Mouse (Mus musculus): ENCODE measurements around the gene Ankrd11. TPM values are rescaled to one million over a fixed set of nuclear protein-coding genes. Genes with fewer than 3 reads are reported as not detected.

The Ankrd11 gene
- polyA plus RNA-seq, 1 experiment: 79.2 TPM

DNA sequence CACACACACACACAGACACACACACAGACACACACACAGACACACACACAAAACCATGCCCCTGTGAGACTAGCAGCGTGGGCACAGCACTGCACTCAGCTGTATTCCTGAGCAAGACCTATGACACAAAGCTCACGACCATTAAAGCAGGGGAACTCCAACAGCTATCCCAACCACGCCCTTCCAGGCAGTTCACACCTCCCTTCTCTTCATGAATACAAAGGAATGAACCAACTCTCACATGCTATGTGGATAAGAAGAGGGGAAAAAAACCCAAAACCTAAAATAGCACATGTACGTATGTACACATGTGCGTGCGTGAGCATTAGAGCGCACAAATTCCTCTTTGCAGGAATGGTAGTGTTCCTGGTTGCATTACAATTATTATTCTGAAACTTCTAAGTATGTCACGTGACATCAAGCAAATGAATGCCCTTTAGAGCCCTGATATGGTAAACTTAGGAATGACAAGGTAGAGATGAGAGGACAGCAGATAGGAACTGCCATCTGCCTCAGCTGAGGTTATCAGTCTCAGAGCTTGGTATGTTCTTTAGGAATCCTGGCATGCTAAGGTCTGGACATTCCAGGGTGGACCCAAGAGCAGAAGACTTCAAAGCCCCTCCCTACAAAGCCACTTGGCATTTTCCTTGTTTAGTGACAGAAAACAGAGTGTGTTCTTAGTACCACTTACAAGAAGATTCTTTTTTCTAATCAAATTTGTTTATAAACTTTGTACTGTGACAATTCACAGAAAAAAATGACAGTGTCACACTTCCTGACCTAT, 115.9 kb downstream of the Ankrd11 start:
- Histone ChIP-seq H3K27ac (ENCODE audit: insufficient read depth, low read depth, low read length) (no peak overlapping the region), H3K4me1 (ENCODE audit: control insufficient read depth, insufficient read depth, low read length) (peaks cover 71% of the 10 kb centered on the region), H3K4me3 (ENCODE audit: insufficient read depth, low read length) (no peak overlapping the region)
- TF ChIP-seq CTCF (IDR thresholded peaks at IDR 0.05; ENCODE audit: low read depth, low read length) (no peak), POLR2A (IDR thresholded peaks at IDR 0.05; ENCODE audit: borderline replicate concordance, low read depth, low read length) (no peak)

DNA sequence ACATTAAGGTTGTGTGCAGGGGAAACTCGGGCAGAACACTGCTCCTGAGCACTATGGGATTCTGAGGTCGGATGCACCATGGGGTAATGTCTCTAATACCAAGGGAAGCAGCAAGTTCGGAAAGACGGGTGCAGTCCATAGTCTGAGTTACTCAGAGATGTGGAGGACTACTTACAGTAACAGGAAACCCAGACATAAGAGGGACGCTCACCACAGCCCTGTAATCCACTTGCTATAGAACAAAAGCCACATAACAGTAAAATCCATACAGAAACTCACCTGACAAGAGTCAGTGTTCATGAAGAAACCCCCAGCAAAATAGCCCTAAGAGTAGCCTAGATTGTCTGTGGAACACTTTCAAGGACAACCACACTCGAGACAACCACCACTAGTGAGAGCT, 118.0 kb downstream of the Ankrd11 start:
- peak overlapping the region; percentile 77 for H3K27ac ChIP-seq (ENCODE audit: insufficient read depth, low read depth, low read length)
- H3K4me3 ChIP-seq (ENCODE audit: insufficient read depth, low read length): no peak overlapping the region

DNA sequence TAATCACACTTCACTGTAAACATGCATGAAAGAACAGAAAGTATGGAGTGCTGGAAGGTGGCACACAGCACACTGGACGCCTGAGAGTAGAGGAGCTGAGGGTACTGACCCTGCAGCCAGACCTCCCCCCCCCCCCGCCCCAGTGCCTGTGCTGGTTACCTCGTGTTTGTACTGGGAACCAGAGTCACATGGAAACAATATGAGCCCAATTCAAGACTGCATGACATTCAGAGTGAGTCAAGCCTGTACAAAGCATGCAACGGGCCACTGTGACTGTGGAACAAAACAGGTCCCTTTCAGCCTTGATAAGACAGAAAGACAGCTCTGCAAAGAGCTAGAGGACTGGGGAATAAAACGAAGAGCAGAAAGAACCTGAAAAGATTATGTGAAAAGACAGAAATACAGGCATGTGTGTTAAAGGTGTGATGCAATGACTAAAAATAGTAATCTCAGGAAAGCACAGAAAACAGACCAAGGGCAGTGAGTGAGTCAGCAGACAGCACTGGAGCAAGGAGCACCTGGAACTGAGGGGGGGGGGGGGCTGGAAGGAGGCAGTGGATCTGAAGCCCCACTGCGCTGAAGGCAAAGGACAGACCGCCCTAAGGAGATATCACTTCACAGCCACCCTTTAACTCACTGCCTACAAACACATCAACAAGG, 118.5 kb downstream of the Ankrd11 start:
- TF ChIP-seq POLR2A (IDR thresholded peaks at IDR 0.05; ENCODE audit: borderline replicate concordance, low read depth, low read length) (no peak), CTCF (IDR thresholded peaks at IDR 0.05; ENCODE audit: low read depth, low read length) (no peak)
- H3K27ac ChIP-seq (ENCODE audit: insufficient read depth, low read depth, low read length): peak overlapping the region; percentile 77
- peak overlapping the region; percentile 29; the same call in 1 of the 2 replicates for H3K4me3 ChIP-seq (ENCODE audit: insufficient read depth, low read length)
- peaks cover 67% of the 10 kb centered on the region for H3K4me1 ChIP-seq (ENCODE audit: control insufficient read depth, insufficient read depth, low read length)

More for the DNA sequence above, 118.0 kb downstream of the Ankrd11 start:
- H3K4me1 ChIP-seq (ENCODE audit: control insufficient read depth, insufficient read depth, low read length): peaks cover 65% of the 10 kb centered on the region
- no peak for TF ChIP-seq CTCF (IDR thresholded peaks at IDR 0.05; ENCODE audit: low read depth, low read length)
- TF ChIP-seq POLR2A (IDR thresholded peaks at IDR 0.05; ENCODE audit: borderline replicate concordance, low read depth, low read length): no peak

DNA sequence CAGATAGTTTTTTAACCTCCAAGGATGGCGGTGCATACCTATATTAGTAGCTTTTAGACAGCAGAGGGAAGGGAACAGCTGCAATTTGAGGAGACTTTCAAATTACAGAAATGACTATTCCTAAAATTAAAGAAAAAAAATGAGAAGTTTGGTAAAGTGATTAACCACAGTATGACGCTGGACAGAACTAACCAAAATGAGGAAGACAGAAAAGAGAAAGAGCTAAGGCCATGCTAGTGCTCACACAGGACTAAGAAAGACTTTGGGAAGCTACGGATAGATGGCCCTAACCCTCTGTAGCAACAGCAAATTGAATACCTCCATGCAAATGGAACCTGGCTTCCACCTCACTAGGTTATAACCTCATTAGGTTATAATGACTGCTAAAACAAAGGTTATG, 119.1 kb downstream of the Ankrd11 start:
- Histone ChIP-seq H3K27ac (ENCODE audit: insufficient read depth, low read depth, low read length) (peak overlapping the region; percentile 77), H3K4me1 (ENCODE audit: control insufficient read depth, insufficient read depth, low read length) (peaks cover 66% of the 10 kb centered on the region), H3K4me3 (ENCODE audit: insufficient read depth, low read length) (no peak overlapping the region)
- TF ChIP-seq CTCF (IDR thresholded peaks at IDR 0.05; ENCODE audit: low read depth, low read length) (no peak), POLR2A (IDR thresholded peaks at IDR 0.05; ENCODE audit: borderline replicate concordance, low read depth, low read length) (no peak)

- TF ChIP-seq POLR2A (IDR thresholded peaks at IDR 0.05; ENCODE audit: borderline replicate concordance, low read depth, low read length) (no peak), CTCF (IDR thresholded peaks at IDR 0.05; ENCODE audit: low read depth, low read length) (no peak)
- H3K4me1 ChIP-seq (ENCODE audit: control insufficient read depth, insufficient read depth, low read length): peaks cover 70% of the 10 kb centered on the region
- H3K4me3 ChIP-seq (ENCODE audit: insufficient read depth, low read length): no peak overlapping the region
- no peak overlapping the region for H3K27ac ChIP-seq (ENCODE audit: insufficient read depth, low read depth, low read length)
Observed at GRCm38 (mm10) chr8:122920890-122921289, 121.2 kb downstream of the Ankrd11 start.

DNA sequence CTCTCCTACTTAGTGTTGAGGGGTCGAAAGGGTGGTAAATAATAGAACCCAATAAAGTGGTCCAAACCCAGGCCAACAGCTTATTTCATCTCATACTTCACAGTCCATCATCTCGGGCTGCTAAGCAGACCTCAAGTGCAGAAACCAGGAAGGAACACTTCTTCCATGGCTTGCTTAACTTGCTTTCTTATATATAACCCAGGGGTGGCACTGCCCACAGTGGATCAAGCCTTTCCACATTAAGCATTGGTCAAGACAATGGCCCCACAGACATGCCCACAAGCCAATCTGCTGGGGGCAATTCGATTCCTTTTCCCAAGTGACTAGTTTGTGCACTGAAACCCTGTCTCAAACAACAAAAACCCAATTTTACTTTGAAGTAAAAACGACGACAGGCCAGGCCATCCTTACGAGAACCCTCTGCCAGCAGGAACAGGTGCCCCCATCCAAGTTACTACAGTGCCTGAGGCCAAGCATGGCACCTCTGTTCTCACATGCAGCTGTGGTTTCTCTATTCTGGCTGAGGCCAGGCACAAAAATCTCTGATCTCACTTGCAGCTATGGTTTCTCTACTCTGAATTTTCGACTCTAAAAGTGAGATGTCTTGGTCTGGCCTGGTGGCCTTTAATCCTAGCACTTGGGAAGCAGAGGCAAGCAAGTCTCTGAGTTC, 123.5 kb downstream of the Ankrd11 start:
- Histone ChIP-seq H3K4me1 (ENCODE audit: control insufficient read depth, insufficient read depth, low read length) (peaks cover 69% of the 10 kb centered on the region), H3K27ac (ENCODE audit: insufficient read depth, low read depth, low read length) (no peak overlapping the region), H3K4me3 (ENCODE audit: insufficient read depth, low read length) (no peak overlapping the region)
- TF ChIP-seq POLR2A (IDR thresholded peaks at IDR 0.05; ENCODE audit: borderline replicate concordance, low read depth, low read length) (no peak), CTCF (IDR thresholded peaks at IDR 0.05; ENCODE audit: low read depth, low read length) (no peak)

DNA sequence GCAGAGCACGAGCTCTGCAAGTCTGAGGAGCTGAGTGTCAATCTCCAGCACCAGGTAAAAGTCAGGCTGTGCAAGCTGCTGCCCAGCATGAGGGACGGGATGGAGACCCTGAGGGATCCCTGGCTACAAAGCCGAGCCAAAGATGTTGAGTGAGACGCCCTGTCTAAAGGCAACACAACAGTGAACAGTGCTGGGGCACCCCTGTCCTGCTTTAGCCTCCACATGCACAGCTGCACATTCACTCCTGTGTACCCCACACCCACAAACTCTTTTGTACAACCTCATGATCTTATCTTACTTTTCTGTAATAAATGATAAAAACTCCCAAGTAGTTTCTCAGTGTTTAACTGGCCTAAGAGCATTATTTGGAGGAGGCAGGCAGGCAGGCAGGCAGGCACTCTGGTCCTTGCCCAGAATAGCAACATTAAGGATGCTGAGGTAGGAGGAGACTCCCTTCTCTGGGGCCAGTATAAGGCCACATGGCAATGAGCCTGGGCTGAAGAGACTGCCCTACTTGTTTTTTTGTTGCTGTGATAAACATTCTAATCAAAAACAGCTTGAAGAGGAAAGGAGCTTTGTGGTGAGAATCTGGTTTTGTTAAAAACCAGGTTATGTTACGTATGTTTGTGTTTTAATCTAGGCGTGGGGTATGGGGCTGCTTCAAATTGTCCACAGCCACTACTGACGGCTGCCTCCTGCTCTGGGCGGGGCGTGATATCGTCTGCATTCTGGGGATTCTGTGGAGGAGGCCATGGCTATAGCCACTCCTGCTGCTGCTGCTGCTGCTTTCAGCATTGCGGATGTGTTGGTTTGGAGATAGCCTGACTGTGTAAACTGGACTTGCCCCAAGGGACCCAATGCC, 124.3 kb downstream of the Ankrd11 start:
- H3K27ac ChIP-seq (ENCODE audit: insufficient read depth, low read depth, low read length): no peak overlapping the region
- H3K4me1 ChIP-seq (ENCODE audit: control insufficient read depth, insufficient read depth, low read length): peaks cover 72% of the 10 kb centered on the region
- TF ChIP-seq CTCF (IDR thresholded peaks at IDR 0.05; ENCODE audit: low read depth, low read length) (no peak), POLR2A (IDR thresholded peaks at IDR 0.05; ENCODE audit: borderline replicate concordance, low read depth, low read length) (no peak)
- H3K4me3 ChIP-seq (ENCODE audit: insufficient read depth, low read length): no peak overlapping the region

GRCm38 (mm10) chr8:122916766-122917165, 125.3 kb downstream of the Ankrd11 start:
- Histone ChIP-seq H3K27ac (ENCODE audit: insufficient read depth, low read depth, low read length) (no peak overlapping the region), H3K4me3 (ENCODE audit: insufficient read depth, low read length) (no peak overlapping the region), H3K4me1 (ENCODE audit: control insufficient read depth, insufficient read depth, low read length) (peaks cover 73% of the 10 kb centered on the region)
- no peak for TF ChIP-seq CTCF (IDR thresholded peaks at IDR 0.05; ENCODE audit: low read depth, low read length)
- no peak for TF ChIP-seq POLR2A (IDR thresholded peaks at IDR 0.05; ENCODE audit: borderline replicate concordance, low read depth, low read length)

DNA sequence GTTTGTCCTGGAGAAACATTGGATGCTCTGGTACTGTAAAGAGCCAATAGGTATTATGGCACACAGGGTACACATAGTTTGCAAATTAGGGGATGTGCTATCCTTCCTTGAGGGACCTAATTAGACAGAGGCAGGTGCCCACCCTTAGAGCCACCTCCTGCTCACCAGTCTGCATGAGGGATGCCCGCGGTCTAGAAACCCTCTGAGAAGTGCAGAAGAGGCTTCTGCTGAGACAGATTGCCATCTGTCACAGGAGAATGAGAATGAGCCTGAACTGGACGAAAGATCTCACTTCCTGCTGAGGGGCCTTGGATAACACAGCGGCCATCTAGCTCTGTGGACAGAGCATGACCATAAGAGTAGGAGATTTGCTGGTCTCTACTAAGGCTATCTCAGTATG, 129.2 kb downstream of the Ankrd11 start:
- no peak for TF ChIP-seq CTCF (IDR thresholded peaks at IDR 0.05; ENCODE audit: low read depth, low read length)
- no peak for TF ChIP-seq POLR2A (IDR thresholded peaks at IDR 0.05; ENCODE audit: borderline replicate concordance, low read depth, low read length)
- no peak overlapping the region for H3K4me3 ChIP-seq (ENCODE audit: insufficient read depth, low read length)
- peak overlapping the region; percentile 45; the same call in 1 of the 2 replicates for H3K27ac ChIP-seq (ENCODE audit: insufficient read depth, low read depth, low read length)
- H3K4me1 ChIP-seq (ENCODE audit: control insufficient read depth, insufficient read depth, low read length): peaks cover 55% of the 10 kb centered on the region
